Mouse (Mus musculus) heart, embryonic 11.5 days (tissue): ENCODE results near the gene Fntb. TPM values are rescaled to one million over a fixed set of nuclear protein-coding genes. Genes with fewer than 3 reads are reported as not detected.

Source experiments
- ATAC-seq: fragments of 200-750 bp; cut with Nextera tagmentation; replicated peaks from 2 replicates; pipeline ENCODE4 v1.8.0; 2017; ENCODE audit warnings: moderate library complexity; ENCODE audit not compliant: insufficient number of reproducible peaks, low FRiP score, low TSS enrichment
- H3K27ac ChIP-seq: fragments of 300-500 bp; sonication (generic); 2 replicates; pipeline ENCODE4 v1.5.1; 2014; ENCODE audit warnings: mild to moderate bottlenecking, low read depth, low read length
- H3K27me3 ChIP-seq: fragments of 300-500 bp; sonication (generic); 2 replicates; pipeline ENCODE4 v1.6.1; 2014; ENCODE audit warnings: mild to moderate bottlenecking, low read length, mixed read lengths; ENCODE audit not compliant: control insufficient read depth, insufficient read depth
- H3K36me3 ChIP-seq: fragments of 300-500 bp; sonication (generic); 2 replicates; pipeline ENCODE4 v1.6.1; 2014; ENCODE audit warnings: mild to moderate bottlenecking, low read length, moderate library complexity, mixed read lengths; ENCODE audit not compliant: control insufficient read depth, insufficient read depth
- H3K4me1 ChIP-seq: fragments of 300-500 bp; sonication (generic); 2 replicates; pipeline ENCODE4 v1.6.1; 2014; ENCODE audit warnings: low read length; ENCODE audit not compliant: control insufficient read depth, insufficient read depth
- H3K4me2 ChIP-seq: fragments of 300-500 bp; sonication (generic); 2 replicates; pipeline ENCODE4 v1.6.1; 2014; ENCODE audit warnings: mild to moderate bottlenecking, moderate library complexity
- H3K4me3 ChIP-seq: fragments of 300-500 bp; sonication (generic); 2 replicates; pipeline ENCODE4 v1.5.1; 2014; ENCODE audit warnings: low read depth, low read length
- H3K9ac ChIP-seq: fragments of 300-500 bp; sonication (generic); 2 replicates; pipeline ENCODE4 v1.6.1; 2014; ENCODE audit warnings: mild to moderate bottlenecking, low read depth, low read length, moderate library complexity
- H3K9me3 ChIP-seq: fragments of 300-500 bp; sonication (generic); replicated peaks from 2 replicates; pipeline ENCODE4 v1.6.1; 2016; ENCODE audit warnings: low read length; ENCODE audit not compliant: control insufficient read depth
- WGBS: fragments of 180-500 bp; shearing (Covaris S2); extraction: QIAGEN DNeasy Blood & Tissue Kit; methylation state at CpG from one replicate; pipeline ENCODE4 v1.1.7; 2014; ENCODE audit not compliant: insufficient replicate concordance; 5-methylcytosine and 5-hydroxymethylcytosine counted together
- polyA plus RNA-seq: library from polyadenylated mRNA; unstranded; fragments of >200 nt; fragmentation: Nextera tagmentation; extraction: Ambion mirVana; gene quantifications from 2 replicates; pipeline ENCODE4 v1.2.1, GENCODE M21; 2014

Gene Fntb
- polyA plus RNA-seq, 1 experiment from 2014 or later, result 30.7 TPM

DNA sequence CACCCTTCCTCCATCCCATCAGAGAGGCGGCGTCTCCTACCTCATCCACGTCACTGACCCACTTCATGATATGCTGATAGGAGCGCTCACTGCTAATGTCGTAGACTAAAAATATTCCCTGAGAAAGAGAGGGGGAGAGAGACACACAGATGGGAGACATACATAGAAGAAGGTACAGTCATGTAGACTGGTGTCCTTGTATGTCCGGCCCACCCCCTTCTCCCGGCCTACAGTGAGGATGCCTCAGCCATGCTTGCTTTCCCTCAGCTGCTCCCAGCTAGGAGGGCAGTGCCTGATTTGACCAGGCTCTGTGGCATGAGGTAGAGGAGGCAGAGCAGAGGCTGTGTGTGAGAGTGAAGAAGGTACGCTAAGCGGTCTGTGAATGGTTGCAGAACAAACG, 37.6 kb downstream of the Fntb start:
- H3K27me3 ChIP-seq, result peaks cover 7% of the 10 kb centered on the region; the same call in 1 of the 2 replicates
- no peak overlapping the region for H3K4me3 ChIP-seq
- H3K27ac ChIP-seq, result no peak overlapping the region
- H3K9ac ChIP-seq, result no peak overlapping the region
- no peaks in the 10 kb centered on the region for H3K9me3 ChIP-seq
- no peaks in the 10 kb centered on the region for H3K36me3 ChIP-seq
- 75% methylated on average over 10 of the region's 10 CpGs for WGBS
- no peak overlapping the region for H3K4me2 ChIP-seq
- no peak for ATAC-seq
- H3K4me1 ChIP-seq, result peaks cover 7% of the 10 kb centered on the region; the same call in 1 of the 2 replicates

- ATAC-seq, result no peak
- 48% methylated on average over 7 of the region's 7 CpGs for WGBS
- Histone ChIP-seq H3K9ac (no peak overlapping the region), H3K27ac (no peak overlapping the region), H3K4me1 (peaks cover 7% of the 10 kb centered on the region; the same call in 1 of the 2 replicates), H3K36me3 (no peaks in the 10 kb centered on the region), H3K27me3 (peaks cover 7% of the 10 kb centered on the region; the same call in 1 of the 2 replicates), H3K4me2 (no peak overlapping the region), H3K4me3 (no peak overlapping the region), H3K9me3 (no peaks in the 10 kb centered on the region)
Measured at GRCm38 (mm10) chr12:76803700-76804252, 38.4 kb downstream of the Fntb start.

DNA sequence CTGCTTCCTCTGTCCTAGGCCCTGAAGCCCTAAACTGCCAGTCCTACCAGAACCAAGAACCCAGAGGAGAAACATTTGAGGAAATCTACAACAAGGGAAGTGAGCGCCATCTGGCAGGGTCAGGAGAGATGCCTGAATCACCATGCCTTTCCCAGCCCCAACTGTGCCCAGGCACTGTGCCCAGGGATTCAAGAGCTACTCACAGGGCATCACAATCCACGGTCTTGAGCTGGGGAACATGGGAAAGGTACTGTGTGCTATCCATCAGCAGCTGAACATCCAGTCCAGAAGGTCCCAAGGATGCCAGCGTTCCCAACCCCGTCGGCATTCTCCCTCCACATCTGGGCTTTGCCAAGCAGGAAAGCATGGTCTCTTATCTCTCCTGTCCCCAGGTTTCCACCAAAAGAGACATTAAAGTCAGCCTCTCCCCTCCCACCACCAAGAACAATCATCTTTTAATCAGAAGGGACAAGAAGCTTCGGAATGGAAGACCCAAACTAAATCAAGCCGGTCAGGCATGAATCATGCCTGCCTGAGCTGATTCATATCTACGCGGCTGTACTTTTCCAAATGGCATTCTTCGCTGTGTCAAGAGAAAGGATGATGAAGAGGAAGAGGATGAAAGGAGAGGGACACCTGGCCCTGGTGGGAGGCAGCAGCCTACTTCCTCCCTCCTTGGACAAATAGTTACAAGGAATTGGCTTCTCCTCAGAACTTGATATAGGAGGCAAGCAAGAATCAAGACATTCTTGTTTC, 39.8 kb downstream of the Fntb start:
- WGBS, result 83% methylated on average over 10 of the region's 10 CpGs
- Histone ChIP-seq H3K9ac (no peak overlapping the region), H3K27ac (no peak overlapping the region), H3K9me3 (no peaks in the 10 kb centered on the region), H3K4me1 (peaks cover 7% of the 10 kb centered on the region; the same call in 1 of the 2 replicates), H3K4me2 (no peak overlapping the region), H3K4me3 (no peak overlapping the region), H3K36me3 (no peaks in the 10 kb centered on the region), H3K27me3 (no peaks in the 10 kb centered on the region)
- ATAC-seq, result no peak

DNA sequence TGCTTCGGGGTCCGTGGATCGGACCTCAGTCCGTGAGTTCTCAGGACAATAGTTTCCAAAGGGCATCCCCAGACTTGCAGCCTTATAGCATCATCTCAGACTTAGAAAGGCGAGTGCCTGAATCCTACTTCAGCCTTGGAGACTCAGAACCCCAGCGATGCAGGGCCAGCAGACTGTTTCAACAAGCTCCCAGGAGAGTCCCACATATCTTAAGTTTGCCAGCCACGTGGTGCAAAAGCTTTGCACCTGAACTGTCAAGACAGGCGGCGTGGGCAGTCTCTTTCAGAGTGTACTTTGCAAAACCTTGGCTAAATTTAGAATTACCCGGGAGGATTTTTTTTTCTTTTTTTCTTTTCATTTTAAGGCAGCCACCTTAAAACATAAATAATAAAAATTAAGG, 42.4 kb downstream of the Fntb start:
- 67% methylated on average over 10 of the region's 10 CpGs for WGBS
- no peak overlapping the region for H3K9ac ChIP-seq

DNA sequence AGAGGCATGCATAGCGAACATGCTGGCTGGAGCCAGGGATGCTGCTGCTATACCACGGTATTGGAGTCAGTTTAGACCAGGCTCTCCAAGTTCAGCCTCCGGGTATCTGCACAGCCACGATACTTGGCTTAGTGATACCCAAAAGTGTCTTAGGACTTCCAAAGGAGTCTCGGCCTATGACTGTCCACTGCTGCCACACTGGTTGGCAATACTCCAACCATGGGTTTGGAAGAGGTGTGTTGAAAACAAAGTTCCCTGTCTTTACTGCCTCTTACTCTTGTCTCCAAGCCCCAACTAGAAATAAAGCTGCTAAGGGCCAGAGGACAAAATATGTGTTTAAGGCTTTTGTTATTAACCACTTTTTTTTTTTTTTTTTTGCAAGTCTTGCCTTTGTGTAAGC, 45.1 kb downstream of the Fntb start:
- no peak overlapping the region for H3K4me2 ChIP-seq
- H3K36me3 ChIP-seq, result no peaks in the 10 kb centered on the region
- no peak overlapping the region for H3K9ac ChIP-seq
- H3K9me3 ChIP-seq, result no peaks in the 10 kb centered on the region
- ATAC-seq, result no peak
- no peak overlapping the region for H3K4me3 ChIP-seq
- no peak overlapping the region for H3K27ac ChIP-seq
- no peaks in the 10 kb centered on the region for H3K27me3 ChIP-seq
- H3K4me1 ChIP-seq, result no peaks in the 10 kb centered on the region
- whole genome bisulfite sequencing, result 83% methylated on average over 5 of the region's 5 CpGs

More for the DNA sequence above, 42.4 kb downstream of the Fntb start:
- H3K27ac ChIP-seq, result no peak overlapping the region
- H3K9me3 ChIP-seq, result no peaks in the 10 kb centered on the region
- H3K36me3 ChIP-seq, result no peaks in the 10 kb centered on the region
- H3K4me3 ChIP-seq, result no peak overlapping the region
- H3K4me1 ChIP-seq, result peaks cover 7% of the 10 kb centered on the region; the same call in 1 of the 2 replicates
- ATAC-seq, result no peak
- H3K27me3 ChIP-seq, result no peaks in the 10 kb centered on the region
- no peak overlapping the region for H3K4me2 ChIP-seq

DNA sequence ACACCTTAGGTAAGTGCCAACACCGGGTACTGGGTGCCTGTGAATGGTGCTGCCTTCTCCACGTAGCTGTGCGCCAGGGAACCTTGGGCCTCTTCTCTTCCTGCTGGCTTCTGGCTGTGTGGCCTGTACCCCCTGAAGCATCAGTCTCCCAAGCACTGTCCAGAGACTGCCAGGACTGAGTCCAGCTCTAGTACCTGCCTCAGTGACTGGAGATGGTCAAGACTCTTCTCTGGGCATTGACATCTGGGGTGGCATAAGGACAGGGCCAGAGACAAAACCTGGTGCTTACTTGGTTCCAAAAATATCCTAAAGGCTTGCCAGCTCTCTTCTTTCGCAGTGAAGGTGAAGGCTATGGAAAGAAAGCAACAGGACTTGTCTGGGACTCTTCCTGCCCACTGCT, 45.6 kb downstream of the Fntb start:
- no peak overlapping the region for H3K4me2 ChIP-seq

DNA sequence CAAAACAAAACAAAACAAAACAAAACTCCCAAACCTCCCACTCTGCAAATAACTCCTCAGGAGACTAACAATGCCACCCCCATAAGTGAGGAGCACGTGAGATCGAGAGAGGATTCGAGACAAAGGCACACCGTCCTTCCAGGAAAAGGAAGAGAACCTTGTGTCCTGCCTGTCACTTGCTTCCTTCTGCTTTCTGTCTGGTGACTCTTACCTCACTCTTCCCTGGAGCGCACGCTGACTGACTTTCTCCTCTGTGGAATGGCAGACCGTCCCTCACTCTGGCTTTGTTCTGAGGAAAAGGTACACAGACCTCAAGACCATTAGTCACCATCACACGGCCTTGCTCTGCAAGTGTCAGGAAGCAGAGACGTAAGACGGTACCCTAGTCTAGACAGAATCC, 48.2 kb downstream of the Fntb start:
- no peaks in the 10 kb centered on the region for H3K36me3 ChIP-seq
- no peak for ATAC-seq
- WGBS, result 46% methylated on average over 10 of the region's 10 CpGs

More for the DNA sequence above, 45.6 kb downstream of the Fntb start:
- Histone ChIP-seq H3K9me3 (no peaks in the 10 kb centered on the region), H3K36me3 (no peaks in the 10 kb centered on the region), H3K27ac (no peak overlapping the region), H3K9ac (no peak overlapping the region), H3K4me1 (no peaks in the 10 kb centered on the region), H3K27me3 (no peaks in the 10 kb centered on the region), H3K4me3 (no peak overlapping the region)
- ATAC-seq, result no peak
- 65% methylated on average over 4 of the region's 4 CpGs for WGBS

GRCm38 (mm10) chr12:76814120-76814519, 48.7 kb downstream of the Fntb start:
- H3K9me3 ChIP-seq, result no peaks in the 10 kb centered on the region
- ATAC-seq, result no peak
- no peaks in the 10 kb centered on the region; the same call in none of the 2 replicates for H3K27me3 ChIP-seq
- no peak overlapping the region for H3K27ac ChIP-seq
- 65% methylated on average over 2 of the region's 2 CpGs for WGBS
- no peaks in the 10 kb centered on the region for H3K36me3 ChIP-seq
- no peak overlapping the region for H3K4me2 ChIP-seq
- H3K4me3 ChIP-seq, result no peak overlapping the region
- no peak overlapping the region for H3K9ac ChIP-seq
- H3K4me1 ChIP-seq, result 0 out of 2 replicates have a peak, but pooled peaks cover 2% of the 10 kb centered on the region

More for the DNA sequence above, 48.2 kb downstream of the Fntb start:
- Histone ChIP-seq H3K4me1 (0 out of 2 replicates have a peak, but pooled peaks cover 2% of the 10 kb centered on the region), H3K4me3 (no peak overlapping the region), H3K27ac (no peak overlapping the region), H3K9ac (no peak overlapping the region), H3K4me2 (no peak overlapping the region), H3K9me3 (no peaks in the 10 kb centered on the region), H3K27me3 (no peaks in the 10 kb centered on the region; the same call in 1 of the 2 replicates)
